Mouse (Mus musculus): ENCODE data around the gene Eif4e2. TPM values are rescaled to one million over a fixed set of nuclear protein-coding genes. Genes with fewer than 3 reads are reported as not detected.

Gene Eif4e2
- total RNA-seq, 2 experiments from 2014 or later, result 149 to 241 TPM

DNA sequence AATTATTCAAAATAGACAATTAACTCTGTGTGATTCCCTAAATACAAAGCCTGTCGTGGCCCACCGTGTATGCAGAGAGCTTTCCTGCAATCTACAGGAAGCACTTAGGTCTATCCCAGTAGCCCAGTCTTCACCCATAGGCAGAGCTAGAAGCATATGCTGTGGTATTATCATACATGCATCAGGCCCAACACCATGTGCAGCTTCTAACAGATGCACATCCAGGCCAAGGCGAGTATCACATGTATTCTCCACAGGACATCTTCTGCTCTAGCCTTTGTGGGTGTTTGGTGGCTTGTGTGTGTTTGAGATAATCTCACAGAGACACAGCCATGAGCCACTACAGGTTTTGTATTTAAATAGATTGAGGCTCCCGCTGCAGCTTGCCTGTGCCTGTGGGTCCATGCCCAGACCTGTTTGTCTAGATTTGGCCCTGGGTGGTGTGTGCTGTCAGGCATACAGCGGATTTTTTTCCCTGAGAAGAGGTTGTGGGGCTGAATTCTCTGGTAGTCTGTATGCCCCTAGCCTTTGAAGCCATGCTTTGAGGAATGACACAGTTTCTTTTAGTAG is 38.4 kb downstream of the Eif4e2 start:
- peak; percentile 97 for ATAC-seq (replicated peaks; ENCODE audit: low FRiP score, low TSS enrichment, poor library complexity, severe bottlenecking)

DNA sequence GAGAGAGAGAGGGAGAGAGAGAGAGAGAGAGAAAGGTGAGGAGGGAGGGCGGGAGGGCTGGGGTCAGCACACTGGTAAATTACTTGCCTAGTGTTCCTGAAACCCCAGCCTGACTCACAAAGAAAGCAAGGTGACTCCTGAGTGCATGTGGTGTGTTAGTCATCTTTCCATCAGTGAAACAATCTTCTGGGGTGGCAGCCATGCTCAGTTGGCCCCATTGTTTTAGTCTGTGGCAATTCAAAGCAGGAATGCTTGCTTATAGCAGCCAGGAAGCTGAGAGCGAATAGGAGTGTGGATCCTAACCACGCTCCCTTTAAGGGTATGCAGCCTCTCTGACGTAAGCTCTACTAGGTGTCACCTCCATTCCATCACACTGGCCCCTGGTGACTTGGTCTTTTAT is 41.5 kb downstream of the Eif4e2 start:
- no peak for ATAC-seq (replicated peaks; ENCODE audit: low FRiP score, low TSS enrichment, poor library complexity, severe bottlenecking)

DNA sequence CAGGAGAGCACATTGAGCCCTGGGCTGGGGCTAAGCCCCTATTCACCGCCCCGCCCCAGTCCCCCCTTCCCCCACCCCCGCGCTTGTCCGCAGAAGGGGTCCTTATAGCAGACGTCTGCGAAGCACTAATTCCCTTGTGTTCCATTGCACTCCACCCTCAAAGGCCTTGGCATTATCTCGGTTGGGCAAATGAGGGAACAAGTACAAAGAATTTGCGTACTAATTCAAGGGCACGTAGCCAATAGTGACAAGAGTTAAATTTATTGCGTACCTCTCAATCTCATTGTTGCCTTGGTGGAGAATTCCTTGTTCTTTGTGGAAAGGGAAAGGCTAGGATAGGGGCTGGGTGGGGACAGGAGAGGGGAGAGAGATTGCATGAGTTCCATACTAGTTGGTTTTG is 44.0 kb downstream of the Eif4e2 start:
- ATAC-seq (replicated peaks; ENCODE audit: low FRiP score, low TSS enrichment, poor library complexity, severe bottlenecking), result no peak

DNA sequence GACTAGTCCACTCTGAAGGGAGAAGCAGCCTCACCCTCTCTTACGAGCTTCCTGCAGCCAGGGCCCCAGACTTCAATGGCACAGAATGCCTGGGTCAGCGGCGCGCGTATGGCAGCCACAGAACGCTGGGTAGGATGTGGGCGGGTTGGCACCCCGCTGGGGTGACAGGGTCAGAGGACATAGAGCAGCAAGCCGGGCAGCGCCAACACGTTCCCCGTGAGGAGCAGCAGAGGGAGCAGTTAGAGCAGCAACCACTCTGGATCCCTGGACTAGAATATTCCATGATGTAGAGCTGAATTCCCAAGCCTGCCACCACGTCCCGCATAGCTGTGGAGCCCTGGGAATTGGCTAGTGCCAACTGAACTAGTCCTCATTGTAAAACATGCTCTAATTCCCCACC is 44.8 kb downstream of the Eif4e2 start:
- no peak for ATAC-seq (replicated peaks; ENCODE audit: low FRiP score, low TSS enrichment, poor library complexity, severe bottlenecking)

DNA sequence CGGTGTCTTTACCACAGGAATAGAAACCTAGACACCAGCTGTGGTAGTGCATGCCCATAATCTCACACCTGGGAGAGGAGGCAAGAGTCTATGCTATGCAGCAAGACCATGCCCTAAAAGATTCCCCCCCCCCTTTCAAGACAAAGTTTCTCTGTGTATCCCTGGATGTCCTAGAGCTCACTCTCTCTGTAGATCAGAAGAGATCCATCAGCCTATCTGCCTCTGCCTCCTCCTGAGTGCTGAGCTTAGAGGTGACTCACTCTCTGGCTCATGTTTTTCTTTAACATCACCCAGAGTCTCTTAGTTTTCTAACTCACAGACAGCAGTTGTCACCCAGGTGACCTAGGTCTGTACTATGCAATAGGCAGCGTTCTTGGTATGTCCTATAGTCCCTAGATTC is 45.6 kb downstream of the Eif4e2 start:
- ATAC-seq (replicated peaks; ENCODE audit: low FRiP score, low TSS enrichment, poor library complexity, severe bottlenecking), result no peak

DNA sequence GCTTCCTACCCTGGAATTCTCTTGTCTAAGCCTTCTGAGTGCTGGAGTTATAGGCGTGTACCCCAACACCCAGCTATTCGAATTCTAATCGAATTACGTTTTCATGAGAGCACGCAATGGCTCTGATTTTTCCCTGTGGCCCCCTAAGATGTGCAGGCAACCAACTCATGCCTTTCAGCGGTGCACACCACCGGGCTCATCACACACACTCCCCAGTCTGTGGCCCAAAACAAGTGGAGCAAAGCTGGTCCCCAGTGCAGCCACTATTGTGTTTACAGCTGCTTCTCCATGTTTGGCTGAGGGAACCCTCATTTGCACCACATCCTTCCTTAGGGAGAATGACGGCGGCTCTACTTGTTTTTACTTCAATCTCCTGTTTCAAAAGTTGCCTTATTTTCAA is 49.5 kb downstream of the Eif4e2 start:
- ATAC-seq (replicated peaks; ENCODE audit: low FRiP score, low TSS enrichment, poor library complexity, severe bottlenecking), result no peak

DNA sequence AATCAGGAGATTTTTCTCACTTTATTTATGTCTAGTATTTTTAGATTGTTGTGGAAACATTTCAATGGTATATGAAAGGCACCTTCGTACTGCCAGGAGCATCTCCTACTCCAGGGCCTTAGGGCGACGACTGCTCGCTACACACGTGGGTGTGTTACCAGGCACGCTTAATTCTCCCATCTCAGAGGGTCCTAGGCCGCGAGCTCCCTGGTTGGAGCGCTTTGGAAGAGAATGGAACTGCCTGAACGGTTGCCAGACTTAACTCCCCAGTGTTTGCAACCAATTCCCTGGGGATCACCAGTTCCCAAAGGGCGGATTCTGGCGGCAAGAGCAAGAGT is 50.1 kb downstream of the Eif4e2 start:
- ATAC-seq (replicated peaks; ENCODE audit: low FRiP score, low TSS enrichment, poor library complexity, severe bottlenecking), result no peak

DNA sequence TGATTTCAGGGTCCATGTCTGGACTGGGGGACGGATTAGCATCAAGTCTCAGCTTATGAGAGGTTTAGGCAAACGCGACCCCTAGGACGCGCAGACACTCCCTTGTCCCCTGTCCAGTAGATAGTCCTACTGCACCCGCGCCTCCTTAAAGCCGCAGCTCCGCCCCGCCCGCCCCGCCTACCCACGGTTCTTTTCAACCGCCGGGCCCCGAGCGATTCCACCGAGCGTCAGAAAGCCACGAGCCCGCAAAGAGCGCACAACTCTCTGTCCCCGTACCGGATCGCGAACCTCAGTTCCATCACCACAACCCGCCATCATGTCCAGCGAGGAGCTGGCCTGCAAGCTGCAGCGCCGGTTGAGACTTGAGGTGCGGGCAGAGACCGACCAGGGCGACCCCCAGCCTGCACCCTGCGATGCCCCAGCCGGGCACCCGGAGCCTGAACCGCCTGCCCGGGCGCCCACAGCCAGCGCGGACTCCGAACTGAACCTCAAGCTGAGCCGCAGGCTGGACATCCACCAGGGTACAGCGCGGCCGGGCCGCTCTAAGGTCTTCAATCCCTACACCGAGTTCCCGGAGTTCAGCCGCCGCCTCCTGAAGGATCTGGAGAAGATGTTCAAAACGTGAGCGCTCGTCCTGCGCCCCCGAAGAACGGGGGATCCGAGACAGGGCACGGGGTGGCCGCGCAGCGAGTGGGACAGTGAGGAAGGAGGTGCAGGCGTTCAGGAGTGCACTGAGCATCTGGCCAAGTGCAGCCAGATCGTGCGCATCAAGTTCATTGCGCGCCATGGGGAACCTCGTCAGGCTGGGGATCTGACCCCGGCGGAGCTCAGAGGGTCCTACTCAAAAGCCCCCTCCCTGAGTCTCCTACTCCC is 50.7 kb downstream of the Eif4e2 start, which contains the start of gene Efhd1:
Efhd1 (plus strand) TSS at position 230 of the 873 bp plus-strand sequence.
- ATAC-seq (replicated peaks; ENCODE audit: low FRiP score, low TSS enrichment, poor library complexity, severe bottlenecking), result peak; percentile 50; the same call in 1 of the 2 replicates

DNA sequence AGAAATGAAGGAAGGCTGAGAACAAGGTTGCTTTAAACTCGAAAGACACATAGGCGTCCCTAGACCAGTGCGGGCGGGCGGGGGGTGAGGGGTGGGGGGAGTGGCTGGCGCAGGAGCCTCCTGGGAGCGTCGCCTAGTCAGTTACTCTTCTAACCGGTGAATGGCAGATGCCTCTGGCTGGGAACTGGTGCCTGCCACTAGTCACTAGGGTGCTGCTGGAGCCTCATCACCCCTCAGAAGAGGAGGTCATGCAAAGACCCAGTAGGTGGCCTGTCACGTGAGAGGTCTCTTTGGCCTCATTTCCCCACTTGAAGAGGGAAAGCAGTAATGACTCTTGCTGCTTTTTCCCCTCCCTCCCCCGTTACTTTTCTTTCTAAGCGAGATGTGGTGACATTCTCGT is 51.5 kb downstream of the Eif4e2 start:
- ATAC-seq (replicated peaks; ENCODE audit: low FRiP score, low TSS enrichment, poor library complexity, severe bottlenecking), result no peak

DNA sequence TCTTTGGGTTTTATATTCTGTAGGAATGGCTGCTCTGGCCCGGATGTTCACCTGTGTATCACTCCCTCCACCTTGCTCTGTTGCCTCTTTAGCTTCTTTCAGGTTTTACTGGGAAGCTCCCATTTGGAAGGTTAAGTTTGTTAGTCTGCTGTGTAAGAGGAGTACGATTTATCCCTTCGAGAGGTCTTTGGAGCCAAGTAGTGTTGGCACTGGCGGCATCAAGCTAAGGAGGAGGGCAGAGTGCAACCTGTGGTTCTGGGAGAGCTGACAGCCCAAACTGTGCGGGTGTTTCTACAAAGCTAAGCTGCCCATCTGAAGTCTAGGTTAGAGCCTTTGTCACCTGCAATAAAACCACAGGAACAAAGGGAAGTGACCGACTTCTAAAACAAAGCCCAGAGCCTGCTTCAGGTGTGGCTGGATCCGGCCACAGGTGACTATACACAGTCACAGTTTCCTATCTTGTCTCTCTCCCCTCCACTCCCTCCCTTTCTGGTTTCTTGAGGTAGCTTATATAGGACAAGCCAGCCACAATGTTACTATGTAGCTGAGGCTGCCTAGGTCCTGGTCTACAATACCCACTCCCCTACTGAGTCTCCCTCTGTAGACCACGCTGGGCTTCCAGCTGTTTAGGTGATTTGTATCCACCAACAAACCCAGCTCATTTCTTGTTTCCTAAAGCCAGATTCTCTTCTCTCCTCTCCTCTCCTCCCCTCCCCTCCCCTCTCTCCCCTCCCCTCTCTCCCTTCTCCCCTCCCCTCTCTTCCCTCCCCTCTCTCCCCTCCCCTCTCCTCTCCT is 52.8 kb downstream of the Eif4e2 start:
- no peak for ATAC-seq (replicated peaks; ENCODE audit: low FRiP score, low TSS enrichment, poor library complexity, severe bottlenecking)

DNA sequence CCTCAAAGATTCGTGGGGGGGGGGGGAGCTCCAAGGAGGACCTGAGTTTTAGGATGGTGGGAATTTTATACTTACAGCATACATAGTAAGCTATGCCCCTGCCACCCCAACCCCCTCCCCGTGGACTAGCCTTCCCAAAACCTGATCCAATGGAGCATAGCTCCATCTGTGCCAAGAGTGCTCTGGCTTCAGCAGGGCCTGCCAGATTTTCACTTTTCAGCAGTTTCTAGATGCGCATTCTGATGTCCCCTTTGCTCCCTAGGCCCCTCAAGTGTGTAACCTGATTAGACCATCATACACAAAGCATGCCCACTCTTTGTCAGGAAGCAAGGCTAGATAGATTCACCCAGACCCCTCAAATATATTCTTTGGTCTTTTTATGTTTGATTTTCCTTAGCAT is 56.5 kb downstream of the Eif4e2 start:
- ATAC-seq (replicated peaks; ENCODE audit: low FRiP score, low TSS enrichment, poor library complexity, severe bottlenecking), result no peak

DNA sequence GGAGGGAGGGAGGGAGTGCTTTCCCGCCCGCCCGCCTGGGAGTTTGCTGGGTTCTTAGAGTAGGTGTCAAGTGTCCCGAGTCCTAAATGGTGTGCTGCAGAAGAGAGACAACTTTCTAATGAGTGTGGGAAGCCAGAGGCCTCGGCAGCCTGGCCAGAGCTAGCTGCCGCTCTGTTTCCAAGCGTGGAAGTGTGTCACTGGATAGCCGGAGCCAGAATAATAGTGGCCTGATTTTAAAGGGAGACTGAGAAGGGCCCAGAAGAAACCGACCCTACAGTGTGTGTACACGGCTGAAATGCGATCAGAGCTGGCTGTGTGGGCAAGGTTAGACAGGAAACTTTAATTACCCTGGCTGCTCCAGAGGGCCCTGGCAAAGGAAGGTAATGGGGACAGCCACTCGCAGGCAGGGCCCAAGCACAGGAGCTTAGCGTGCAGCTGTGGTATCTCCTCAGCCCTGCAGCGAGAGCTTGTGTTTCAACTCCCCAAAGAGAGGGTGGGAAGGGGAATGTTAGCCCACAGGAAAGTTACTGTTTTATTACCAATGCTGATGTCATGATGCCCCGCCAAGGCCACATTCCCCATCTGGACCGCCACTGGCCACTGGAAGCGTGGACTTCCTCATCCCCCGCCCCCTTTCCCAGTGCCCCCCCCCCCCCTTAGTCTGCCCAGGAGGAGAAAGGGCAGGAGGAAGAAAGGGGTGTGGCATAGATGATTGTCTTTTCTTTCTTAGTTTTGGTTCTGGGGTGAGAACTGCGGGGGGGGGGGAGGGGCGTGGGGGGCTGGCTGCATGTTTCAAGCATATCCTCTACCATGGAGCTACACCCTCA is 57.1 kb downstream of the Eif4e2 start:
- no peak for ATAC-seq (replicated peaks; ENCODE audit: low FRiP score, low TSS enrichment, poor library complexity, severe bottlenecking)

DNA sequence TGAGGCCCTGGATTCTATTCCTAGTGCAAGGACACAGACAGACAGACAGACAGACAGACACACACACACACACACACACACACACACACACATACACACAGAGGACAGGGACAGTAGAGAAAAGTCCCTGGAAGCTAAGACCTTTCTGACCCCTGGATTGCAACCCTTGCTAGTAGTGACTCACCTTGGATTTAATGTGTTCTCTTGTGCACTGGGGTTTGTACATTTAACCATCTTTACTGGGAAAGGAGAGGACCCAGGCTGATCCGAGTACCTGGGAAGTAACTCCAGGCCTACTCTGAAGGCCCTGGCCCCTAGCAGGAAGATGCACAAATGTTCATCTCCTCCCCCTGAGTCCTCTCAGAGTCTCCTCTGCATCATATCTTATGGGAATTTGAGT is 57.9 kb downstream of the Eif4e2 start:
- ATAC-seq (replicated peaks; ENCODE audit: low FRiP score, low TSS enrichment, poor library complexity, severe bottlenecking), result no peak

DNA sequence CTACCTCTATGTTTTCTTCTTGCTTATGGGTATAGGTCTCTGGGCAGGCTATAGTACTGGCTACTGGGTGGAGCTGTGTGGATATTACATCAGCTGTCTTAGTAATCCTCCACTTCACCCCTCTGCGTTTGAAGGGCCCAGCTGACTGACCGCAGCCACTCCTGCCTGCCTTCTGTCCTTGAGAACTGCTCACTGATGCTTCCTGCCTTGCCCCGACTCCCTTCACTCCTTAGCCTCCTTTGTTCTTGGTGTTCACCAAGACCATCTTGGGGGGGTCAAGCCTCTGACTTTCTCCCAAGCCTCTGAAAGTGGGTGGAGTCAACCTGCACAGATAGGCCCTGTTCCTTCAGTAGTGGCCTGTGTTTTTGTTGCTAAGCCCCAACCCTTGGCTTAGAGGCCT is 58.7 kb downstream of the Eif4e2 start:
- no peak for ATAC-seq (replicated peaks; ENCODE audit: low FRiP score, low TSS enrichment, poor library complexity, severe bottlenecking)

DNA sequence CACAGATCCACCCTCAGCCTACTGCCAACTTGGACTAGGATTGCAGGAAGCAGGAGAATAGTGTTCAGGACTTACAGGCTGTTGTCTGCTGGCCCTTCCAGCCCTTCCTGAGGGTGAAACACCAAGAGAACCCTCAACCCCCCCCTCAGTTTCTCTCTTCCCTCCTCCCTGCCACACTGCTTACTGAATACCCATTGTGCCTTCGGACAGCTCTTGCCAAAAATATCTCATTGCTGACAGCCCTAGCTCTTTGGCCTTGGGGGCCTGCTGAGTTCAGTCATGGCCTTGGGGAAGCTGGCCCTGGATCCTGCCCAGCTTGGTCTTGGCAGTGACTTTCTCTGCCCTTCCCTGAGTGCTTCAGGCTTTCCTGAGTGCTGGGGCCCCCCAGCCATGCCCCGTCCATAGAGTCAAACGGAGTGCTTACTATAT is 59.8 kb downstream of the Eif4e2 start:
- no peak for ATAC-seq (replicated peaks; ENCODE audit: low FRiP score, low TSS enrichment, poor library complexity, severe bottlenecking)

DNA sequence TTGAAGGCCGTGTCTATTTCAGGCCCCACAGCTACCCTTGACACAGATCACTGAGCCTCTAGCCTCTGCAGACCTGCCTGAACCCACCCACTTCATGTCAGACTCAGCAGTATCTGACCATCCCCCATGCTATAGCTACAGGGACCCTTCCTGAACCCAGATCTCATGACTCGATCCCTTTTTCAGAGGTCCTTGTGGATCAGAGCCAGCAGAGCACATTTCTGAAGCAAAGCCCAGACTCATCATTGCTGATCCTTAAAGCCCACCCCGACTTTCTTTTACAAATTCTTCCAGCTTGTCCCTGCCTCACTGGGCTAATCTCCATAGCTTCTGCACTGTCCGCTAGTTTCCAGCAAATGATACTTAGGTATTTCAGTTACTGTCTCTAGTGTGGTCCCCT is 60.4 kb downstream of the Eif4e2 start:
- ATAC-seq (replicated peaks; ENCODE audit: low FRiP score, low TSS enrichment, poor library complexity, severe bottlenecking), result no peak

DNA sequence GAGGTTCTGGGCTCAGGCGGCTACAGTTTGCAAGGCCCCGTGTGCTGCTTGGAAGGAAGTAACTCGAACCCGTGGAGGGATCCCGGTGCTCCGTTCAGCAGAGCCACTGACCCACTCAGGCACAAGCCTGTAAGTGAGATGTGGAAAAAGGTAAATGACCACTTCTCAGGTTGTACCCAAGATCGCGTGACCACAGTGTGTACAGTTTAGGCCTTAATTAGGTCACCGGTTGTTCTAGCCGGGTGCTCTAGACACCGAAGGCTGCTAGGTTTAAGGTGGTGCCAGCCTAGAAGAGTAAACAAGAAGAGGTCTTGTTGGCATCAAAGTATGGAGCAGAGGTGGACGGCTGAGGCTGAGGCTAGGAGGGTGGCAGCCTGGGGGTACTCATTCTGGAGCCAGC is 61.4 kb downstream of the Eif4e2 start:
- ATAC-seq (replicated peaks; ENCODE audit: low FRiP score, low TSS enrichment, poor library complexity, severe bottlenecking), result no peak

DNA sequence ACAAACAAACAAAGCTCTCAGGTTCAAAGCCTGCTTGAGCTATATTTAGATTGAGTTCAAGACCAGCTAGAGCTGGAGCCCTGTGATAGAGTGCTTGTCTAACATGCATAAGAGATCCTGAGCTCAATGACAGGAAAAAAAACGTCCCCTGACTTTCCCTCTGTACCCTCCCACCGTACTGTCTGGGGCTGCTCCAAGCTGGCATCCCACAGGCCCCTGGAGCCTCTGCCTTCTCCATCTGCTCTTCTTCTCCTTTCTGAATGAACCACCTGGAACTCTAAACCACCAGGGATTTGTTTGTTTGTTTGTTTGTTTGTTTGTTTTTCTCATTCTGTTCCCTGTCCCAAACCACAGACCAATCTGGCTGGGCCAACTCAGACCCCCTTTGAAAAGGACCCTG is 62.3 kb downstream of the Eif4e2 start:
- no peak for ATAC-seq (replicated peaks; ENCODE audit: low FRiP score, low TSS enrichment, poor library complexity, severe bottlenecking)

DNA sequence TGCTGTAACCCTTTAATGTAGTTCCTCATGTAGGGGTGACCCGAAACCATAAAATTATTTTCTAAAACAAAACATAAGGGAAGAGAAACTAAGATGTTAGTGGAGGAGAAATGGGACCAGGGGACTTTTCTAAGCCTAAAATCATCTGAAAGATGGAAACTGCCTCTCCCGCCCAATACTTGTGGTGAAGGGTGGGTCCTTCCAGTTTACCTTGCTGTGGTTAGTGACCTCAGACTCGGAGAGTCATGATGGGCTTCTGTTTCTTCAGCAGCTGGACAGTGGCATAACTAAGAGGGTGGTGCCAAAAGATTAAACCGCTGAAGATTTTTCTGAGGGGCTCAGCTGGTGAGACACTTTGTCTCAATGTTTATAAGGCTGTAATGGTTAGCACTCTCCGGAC is 66.6 kb downstream of the Eif4e2 start:
- ATAC-seq (replicated peaks; ENCODE audit: low FRiP score, low TSS enrichment, poor library complexity, severe bottlenecking), result no peak

Data from megakaryocyte-erythroid progenitor cell, adult 5-6 weeks (primary cell).